Mouse (Mus musculus): ENCODE measurements around the gene Nfix.

Nfix gene

GRCm38 (mm10) chr8:84653092-84653631 is 147.0 kb downstream of the Nfix start:
- in situ Hi-C loops (cut with MboI, MseI), result no loop called here

GRCm38 (mm10) chr8:84650213-84650612 is 149.9 kb downstream of the Nfix start:
- in situ Hi-C loops (cut with MboI, MseI), result no loop called here

Measured in T-helper 1 cell (primary cell).